Mouse (Mus musculus): ENCODE results near the gene Abcb11. TPM values are rescaled to one million over a fixed set of nuclear protein-coding genes. Genes with fewer than 3 reads are reported as not detected.

Gene Abcb11
- polyA plus RNA-seq, 1 experiment from 2014 or later: not detected

GRCm38 (mm10) chr2:69215242-69215641 is 127.2 kb downstream of the Abcb11 start:
- Histone ChIP-seq H3K27ac (no peak overlapping the region), H3K4me3 (no peak overlapping the region), H3K4me2 (no peak overlapping the region), H3K4me1 (replicated peaks) (no peaks in the 10 kb centered on the region), H3K27me3 (no peaks in the 10 kb centered on the region), H3K9ac (no peak overlapping the region), H3K9me3 (replicated peaks) (no peaks in the 10 kb centered on the region), H3K36me3 (no peaks in the 10 kb centered on the region)
- 70% methylated on average over 7 of the region's 7 CpGs for WGBS
- no peak for ATAC-seq (replicated peaks; ENCODE audit: insufficient number of reproducible peaks, insufficient read depth, low FRiP score, low read depth)

GRCm38 (mm10) chr2:69212652-69213051 is 129.8 kb downstream of the Abcb11 start:
- H3K27ac ChIP-seq: no peak overlapping the region
- no peaks in the 10 kb centered on the region for H3K4me1 ChIP-seq (replicated peaks)
- H3K36me3 ChIP-seq: no peaks in the 10 kb centered on the region
- H3K27me3 ChIP-seq: no peaks in the 10 kb centered on the region
- no peak overlapping the region for H3K9ac ChIP-seq
- no peak for ATAC-seq (replicated peaks; ENCODE audit: insufficient number of reproducible peaks, insufficient read depth, low FRiP score, low read depth)
- H3K4me2 ChIP-seq: no peak overlapping the region
- H3K9me3 ChIP-seq (replicated peaks): no peaks in the 10 kb centered on the region
- H3K4me3 ChIP-seq: no peak overlapping the region
- WGBS: 69% methylated on average over 10 of the region's 10 CpGs

- no peak within 1 kb of the TSS for H3K27ac ChIP-seq
- H3K36me3 ChIP-seq: no peaks in the 10 kb centered on the region
- no peak within 1 kb of the TSS for H3K9ac ChIP-seq
- H3K4me1 ChIP-seq (replicated peaks): peaks cover 2% of the 10 kb centered on the region; the same call in 1 of the 2 replicates
- H3K9me3 ChIP-seq (replicated peaks): no peaks in the 10 kb centered on the region
- no peak for ATAC-seq (replicated peaks; ENCODE audit: insufficient number of reproducible peaks, insufficient read depth, low FRiP score, low read depth)
- H3K4me2 ChIP-seq: no peak within 1 kb of the TSS
- H3K27me3 ChIP-seq: no peaks in the 10 kb centered on the region
- H3K4me3 ChIP-seq: no peak within 1 kb of the TSS
- WGBS: 73% methylated on average over 7 of the region's 7 CpGs
Observed at GRCm38 (mm10) chr2:69210773-69211172, 131.6 kb downstream of the Abcb11 start, which contains the start of gene G6pc2. Gene G6pc2 (plus strand): TSS chr2:69211073.

DNA sequence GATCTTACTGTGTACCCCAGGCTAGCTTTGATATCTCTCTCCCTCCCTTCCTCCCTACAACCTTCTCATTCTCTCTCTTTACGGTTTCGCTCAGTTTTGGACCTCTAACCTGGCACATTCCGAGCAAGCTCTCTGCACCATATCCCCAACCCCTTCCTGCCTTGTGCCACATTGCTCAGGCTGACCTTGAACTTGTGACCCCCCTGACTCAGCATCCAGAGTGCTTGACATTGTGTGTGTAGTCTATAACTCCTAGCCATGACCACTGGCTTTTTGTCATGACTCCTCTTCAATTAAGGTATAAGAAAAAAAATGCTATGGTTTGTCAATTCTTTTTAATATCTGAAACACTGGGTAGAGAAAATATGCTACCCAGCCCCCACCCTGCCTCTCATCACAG is 132.7 kb downstream of the Abcb11 start:
- Histone ChIP-seq H3K36me3 (no peaks in the 10 kb centered on the region), H3K4me3 (no peak overlapping the region), H3K27ac (no peak overlapping the region), H3K9ac (no peak overlapping the region), H3K9me3 (replicated peaks) (no peaks in the 10 kb centered on the region), H3K4me2 (no peak overlapping the region), H3K4me1 (replicated peaks) (peaks cover 9% of the 10 kb centered on the region; the same call in 1 of the 2 replicates), H3K27me3 (no peaks in the 10 kb centered on the region)
- ATAC-seq (replicated peaks; ENCODE audit: insufficient number of reproducible peaks, insufficient read depth, low FRiP score, low read depth): no peak
- WGBS: 74% methylated on average over 3 of the region's 3 CpGs

DNA sequence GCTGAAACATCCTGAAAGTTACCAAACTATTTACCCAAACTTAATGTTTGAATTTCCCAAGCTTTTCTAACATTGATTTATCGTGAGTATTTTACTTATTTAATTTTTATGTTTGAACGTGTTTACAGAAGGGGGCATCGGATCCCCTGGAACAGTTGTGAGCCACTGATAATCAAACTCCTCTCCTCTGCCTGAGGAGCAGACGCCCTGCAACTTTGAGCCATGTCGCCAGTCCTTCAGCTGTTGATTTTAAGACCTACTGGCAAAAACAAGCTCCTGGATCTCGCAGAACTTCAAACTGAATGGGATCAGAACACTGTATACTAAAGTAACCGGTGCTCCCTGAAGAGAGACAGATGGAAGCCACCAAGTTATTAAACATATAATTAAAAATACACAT is 135.9 kb downstream of the Abcb11 start:
- Histone ChIP-seq H3K4me2 (peak overlapping the region; percentile 67), H3K4me3 (peak overlapping the region; percentile 94), H3K4me1 (replicated peaks) (peaks cover 12% of the 10 kb centered on the region), H3K36me3 (peaks cover 10% of the 10 kb centered on the region), H3K27me3 (no peaks in the 10 kb centered on the region), H3K9ac (no peak overlapping the region), H3K9me3 (replicated peaks) (no peaks in the 10 kb centered on the region), H3K27ac (no peak overlapping the region)
- WGBS: 18% methylated on average over 7 of the region's 7 CpGs
- no peak for ATAC-seq (replicated peaks; ENCODE audit: insufficient number of reproducible peaks, insufficient read depth, low FRiP score, low read depth)

DNA sequence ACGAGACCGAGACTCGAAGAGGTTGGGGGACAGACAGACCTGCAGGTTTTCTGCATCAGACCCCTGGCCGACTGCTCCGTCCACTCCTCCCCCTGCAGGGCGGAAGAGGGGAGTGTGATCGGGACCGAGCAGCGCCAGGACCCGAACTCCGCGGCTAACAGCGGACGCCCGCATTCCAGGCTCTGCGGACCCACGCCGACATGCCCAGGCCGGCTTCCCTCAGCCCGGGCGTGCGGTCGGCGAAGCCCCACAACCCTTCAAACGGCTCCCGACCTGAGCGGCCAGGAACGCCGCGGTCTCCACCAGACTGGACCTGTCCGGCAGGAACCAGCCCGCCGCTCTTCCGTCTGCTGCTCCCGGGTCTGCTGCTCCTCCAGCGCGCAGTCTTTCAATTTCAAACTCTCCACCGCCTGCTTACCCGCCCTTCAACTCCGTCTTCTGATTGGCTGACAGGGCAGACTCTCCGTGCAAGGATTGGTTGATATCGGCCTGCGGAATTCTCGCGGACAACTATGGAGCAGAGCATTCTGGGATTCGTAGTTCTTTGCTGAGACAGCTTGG is 136.5 kb downstream of the Abcb11 start, which contains the start of gene Spc25:
TSS of gene Spc25 (minus strand) at position 404 of the 561 bp plus-strand sequence.
- under 1% methylated on average over 46 of the region's 46 CpGs for WGBS
- peaks cover 16% of the 10 kb centered on the region for H3K36me3 ChIP-seq
- peak within 1 kb of the TSS; percentile 67 for H3K4me2 ChIP-seq
- H3K9me3 ChIP-seq (replicated peaks): no peaks in the 10 kb centered on the region
- peak within 1 kb of the TSS; percentile 82 for H3K27ac ChIP-seq
- H3K4me3 ChIP-seq: peak within 1 kb of the TSS; percentile 94
- no peaks in the 10 kb centered on the region for H3K27me3 ChIP-seq
- peak; percentile 99 for ATAC-seq (replicated peaks; ENCODE audit: insufficient number of reproducible peaks, insufficient read depth, low FRiP score, low read depth)
- H3K9ac ChIP-seq: peak within 1 kb of the TSS; percentile 86
- H3K4me1 ChIP-seq (replicated peaks): peaks cover 12% of the 10 kb centered on the region

DNA sequence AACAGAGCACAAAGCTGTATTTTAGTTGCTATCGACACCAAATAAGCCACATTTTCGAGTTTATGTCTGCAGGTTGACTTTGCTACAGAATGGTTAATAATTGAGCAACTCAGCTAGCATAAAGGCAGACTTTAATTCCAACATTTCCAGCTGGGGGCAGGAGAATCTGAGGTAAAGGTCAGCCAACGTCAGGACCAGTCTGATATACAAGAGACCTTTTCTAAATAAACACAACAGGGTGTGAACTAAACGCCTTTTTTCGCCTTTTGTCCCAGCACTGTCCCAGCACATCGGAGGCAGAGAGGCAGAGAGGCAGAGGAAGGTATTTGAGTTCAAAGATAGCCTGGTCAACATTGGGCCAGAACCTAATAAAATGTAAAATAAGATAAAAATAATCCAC is 137.2 kb downstream of the Abcb11 start:
- 0 out of 2 replicates have a peak overlapping the region, but pooled peaks have one; percentile 82 for H3K27ac ChIP-seq
- H3K36me3 ChIP-seq: peaks cover 17% of the 10 kb centered on the region
- no peak for ATAC-seq (replicated peaks; ENCODE audit: insufficient number of reproducible peaks, insufficient read depth, low FRiP score, low read depth)
- H3K4me2 ChIP-seq: peak overlapping the region; percentile 67
- H3K27me3 ChIP-seq: no peaks in the 10 kb centered on the region
- H3K9ac ChIP-seq: peak overlapping the region; percentile 86
- peaks cover 12% of the 10 kb centered on the region for H3K4me1 ChIP-seq (replicated peaks)
- no peaks in the 10 kb centered on the region for H3K9me3 ChIP-seq (replicated peaks)
- WGBS: 19% methylated on average over 6 of the region's 6 CpGs
- H3K4me3 ChIP-seq: peak overlapping the region; percentile 94

- no peak for ATAC-seq (replicated peaks; ENCODE audit: insufficient number of reproducible peaks, insufficient read depth, low FRiP score, low read depth)
- no peaks in the 10 kb centered on the region for H3K4me1 ChIP-seq (replicated peaks)
- 89% methylated on average over 5 of the region's 5 CpGs for WGBS
- H3K27ac ChIP-seq: no peak overlapping the region
- no peak overlapping the region for H3K4me2 ChIP-seq
- H3K9me3 ChIP-seq (replicated peaks): no peaks in the 10 kb centered on the region
- H3K9ac ChIP-seq: no peak overlapping the region
- H3K27me3 ChIP-seq: no peaks in the 10 kb centered on the region
- peaks cover 33% of the 10 kb centered on the region for H3K36me3 ChIP-seq
- no peak overlapping the region for H3K4me3 ChIP-seq
Observed at GRCm38 (mm10) chr2:69193555-69193954, 148.9 kb downstream of the Abcb11 start.

- no peaks in the 10 kb centered on the region for H3K27me3 ChIP-seq
- ATAC-seq (replicated peaks; ENCODE audit: insufficient number of reproducible peaks, insufficient read depth, low FRiP score, low read depth): no peak
- no peak overlapping the region for H3K27ac ChIP-seq
- H3K4me3 ChIP-seq: no peak overlapping the region
- WGBS: 84% methylated on average over 5 of the region's 5 CpGs
- peaks cover 24% of the 10 kb centered on the region for H3K36me3 ChIP-seq
- no peaks in the 10 kb centered on the region for H3K9me3 ChIP-seq (replicated peaks)
- no peak overlapping the region for H3K9ac ChIP-seq
- no peak overlapping the region for H3K4me2 ChIP-seq
- H3K4me1 ChIP-seq (replicated peaks): no peaks in the 10 kb centered on the region
Observed at GRCm38 (mm10) chr2:69191059-69191458, 151.4 kb downstream of the Abcb11 start.

DNA sequence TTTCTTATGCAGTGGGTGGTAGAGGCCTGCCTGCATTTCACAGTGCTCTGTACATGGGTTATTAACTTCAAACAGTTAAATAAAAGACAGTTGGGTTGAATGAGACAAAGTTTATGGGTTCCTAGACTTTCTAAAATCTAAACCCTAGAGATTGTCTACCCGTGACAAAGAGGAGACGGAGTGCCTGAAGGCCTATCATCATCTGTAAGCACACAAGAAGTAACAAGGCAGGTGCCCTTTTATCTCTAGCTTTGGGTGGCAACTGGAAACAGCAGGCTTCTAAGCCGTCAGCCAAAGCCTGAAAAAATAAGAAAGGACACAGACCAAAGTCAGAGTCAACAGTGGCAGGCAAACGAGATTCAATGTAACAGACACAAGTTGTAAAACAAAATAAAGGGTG is 153.2 kb downstream of the Abcb11 start:
- 67% methylated on average over 4 of the region's 4 CpGs for WGBS
- no peak overlapping the region for H3K27ac ChIP-seq

DNA sequence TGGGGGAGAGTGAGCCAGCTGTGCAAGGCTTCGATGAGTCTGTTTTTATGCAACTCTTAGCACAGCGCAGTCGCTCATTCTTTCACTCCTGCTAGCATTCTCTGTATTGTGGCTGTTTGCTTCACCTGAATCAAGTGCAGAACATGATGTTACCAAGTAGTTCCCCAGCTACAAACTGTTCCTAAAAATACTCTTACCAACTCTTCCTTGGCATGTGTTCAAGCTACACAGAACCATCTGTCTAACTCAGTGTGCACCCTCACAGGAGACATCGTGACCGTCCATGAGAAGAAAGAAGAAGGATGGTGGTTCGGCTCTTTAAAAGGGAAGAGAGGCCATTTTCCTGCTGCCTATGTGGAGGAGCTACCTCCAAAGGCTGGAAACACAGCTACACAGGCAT is 153.7 kb downstream of the Abcb11 start:
- WGBS: 79% methylated on average over 6 of the region's 6 CpGs

More for the DNA sequence above, 153.2 kb downstream of the Abcb11 start:
- peaks cover 13% of the 10 kb centered on the region for H3K36me3 ChIP-seq
- H3K4me1 ChIP-seq (replicated peaks): no peaks in the 10 kb centered on the region
- no peak overlapping the region for H3K4me2 ChIP-seq
- no peak for ATAC-seq (replicated peaks; ENCODE audit: insufficient number of reproducible peaks, insufficient read depth, low FRiP score, low read depth)
- H3K4me3 ChIP-seq: no peak overlapping the region
- H3K27me3 ChIP-seq: no peaks in the 10 kb centered on the region
- no peaks in the 10 kb centered on the region for H3K9me3 ChIP-seq (replicated peaks)
- no peak overlapping the region for H3K9ac ChIP-seq

More for the DNA sequence above, 153.7 kb downstream of the Abcb11 start:
- no peak for ATAC-seq (replicated peaks; ENCODE audit: insufficient number of reproducible peaks, insufficient read depth, low FRiP score, low read depth)
- Histone ChIP-seq H3K4me2 (no peak overlapping the region), H3K4me3 (no peak overlapping the region), H3K27me3 (no peaks in the 10 kb centered on the region), H3K36me3 (peaks cover 8% of the 10 kb centered on the region), H3K9ac (no peak overlapping the region), H3K27ac (no peak overlapping the region), H3K4me1 (replicated peaks) (no peaks in the 10 kb centered on the region), H3K9me3 (replicated peaks) (no peaks in the 10 kb centered on the region)

Measured in heart, embryonic 15.5 days (tissue).